Mouse (Mus musculus): ENCODE data around the gene Pramef12. TPM values are rescaled to one million over a fixed set of nuclear protein-coding genes. Genes with fewer than 3 reads are reported as not detected.

Pramef12 gene
- total and polyA plus RNA-seq, 3 experiments: 0.13 to 0.46 (median 0.16) TPM

GRCm38 (mm10) chr4:144433216-144433615 is 25.0 kb upstream of the Pramef12 start:
- TF ChIP-seq MAFK (IDR thresholded peaks at IDR 0.05; ENCODE audit: insufficient replicate concordance, low read length) (no peak), MXI1 (IDR thresholded peaks at IDR 0.05; ENCODE audit: low read depth, low read length) (no peak)
- Histone ChIP-seq H3K4me1 (ENCODE audit: control insufficient read depth in 1 of 2, insufficient read depth in 2 of 2) (no peaks in the 10 kb centered on the region), H3K27ac (ENCODE audit: insufficient read depth, low read depth) (no peak overlapping the region), H3K9ac (ENCODE audit: insufficient read depth, low read depth) (no peak overlapping the region), H3K79me2 (replicated peaks; ENCODE audit: control insufficient read depth, extremely low read depth, insufficient read depth, poor library complexity, severe bottlenecking) (no peaks in the 10 kb centered on the region), H3K4me3 (replicated peaks in 1 of 3; ENCODE audit: low read depth in 2 of 3, low read length in 2 of 3, poor library complexity in 1 of 3) (no peak overlapping the region), H3K27me3 (replicated peaks) (peaks cover 5% of the 10 kb centered on the region), H3K36me3 (replicated peaks in 1 of 2; ENCODE audit: control insufficient read depth in 1 of 2, insufficient read depth in 1 of 2, low read length in 1 of 2) (no peaks in the 10 kb centered on the region), H3K9me3 (replicated peaks; ENCODE audit: low read length) (peaks cover 10% of the 10 kb centered on the region), H3K4me2 (ENCODE audit: insufficient read depth, low read depth, poor library complexity, severe bottlenecking) (no peak overlapping the region)
- no peak for DNase-seq (ENCODE audit: extremely low read depth)
- dilution Hi-C loops (cut with MboI; ENCODE audit: extremely low pct_ligation_motif_present, extremely low pct_unique_long_range_greater_than_20kb, low sequenced_read_pairs) (no loop called here), in situ Hi-C loops (cut with MboI; ENCODE audit: low pct_ligation_motif_present, low pct_unique_long_range_greater_than_20kb, low sequenced_read_pairs) (no loop called here)

GRCm38 (mm10) chr4:144430723-144431122 is 22.5 kb upstream of the Pramef12 start:
- H3K27me3 ChIP-seq (replicated peaks): peaks cover 4% of the 10 kb centered on the region
- no peak overlapping the region for H3K27ac ChIP-seq (ENCODE audit: insufficient read depth, low read depth)
- no peaks in the 10 kb centered on the region for H3K79me2 ChIP-seq (replicated peaks; ENCODE audit: control insufficient read depth, extremely low read depth, insufficient read depth, poor library complexity, severe bottlenecking)
- H3K4me2 ChIP-seq (ENCODE audit: insufficient read depth, low read depth, poor library complexity, severe bottlenecking): no peak overlapping the region
- no peak for TF ChIP-seq ETS1 (conservative IDR thresholded peaks at IDR 0.05; ENCODE audit: low read depth, low read length)
- TF ChIP-seq SIN3A (IDR thresholded peaks at IDR 0.05; ENCODE audit: low read length): no peak
- no peak for TF ChIP-seq MXI1 (IDR thresholded peaks at IDR 0.05; ENCODE audit: low read depth, low read length)
- no peak for TF ChIP-seq ELF1 (IDR thresholded peaks at IDR 0.05; ENCODE audit: low read depth, low read length)
- TF ChIP-seq CHD1 (IDR thresholded peaks at IDR 0.05; ENCODE audit: low read depth, low read length): no peak
- TF ChIP-seq NRF1 (IDR thresholded peaks at IDR 0.05; ENCODE audit: low read depth, low read length): no peak
- no peak for TF ChIP-seq MAFK (IDR thresholded peaks at IDR 0.05; ENCODE audit: insufficient replicate concordance, low read length)
- no peak for TF ChIP-seq KAT2A (IDR thresholded peaks at IDR 0.05; ENCODE audit: insufficient replicate concordance, low read length)
- TF ChIP-seq POLR2AphosphoS2 (IDR thresholded peaks at IDR 0.05; ENCODE audit: low read depth, low read length): no peak
- TF ChIP-seq E2F4 (IDR thresholded peaks at IDR 0.05; ENCODE audit: insufficient replicate concordance, low read depth, low read length): no peak
- no peak for TF ChIP-seq EP300 (IDR thresholded peaks at IDR 0.05; ENCODE audit: low read length)
- no peak for TF ChIP-seq MYC (IDR thresholded peaks at IDR 0.05; ENCODE audit: low read depth, low read length)
- TF ChIP-seq GABPA (IDR thresholded peaks at IDR 0.05; ENCODE audit: insufficient replicate concordance, low read depth, low read length): no peak
- TF ChIP-seq MAX (IDR thresholded peaks at IDR 0.05; ENCODE audit: low read length): no peak
- no peak for TF ChIP-seq IRF4 (IDR thresholded peaks at IDR 0.05; ENCODE audit: low read depth, low read length)
- no peak for TF ChIP-seq MAZ (IDR thresholded peaks at IDR 0.05; ENCODE audit: low read depth, low read length)
- no peak for TF ChIP-seq USF1 (IDR thresholded peaks at IDR 0.05; ENCODE audit: low read depth, low read length)
- TF ChIP-seq MEF2A (IDR thresholded peaks at IDR 0.05; ENCODE audit: borderline replicate concordance, low read depth, low read length): no peak
- no peak for TF ChIP-seq ZNF384 (IDR thresholded peaks at IDR 0.05; ENCODE audit: low read depth, low read length)
- H3K9me3 ChIP-seq (replicated peaks; ENCODE audit: low read length): peaks cover 4% of the 10 kb centered on the region
- no peak for DNase-seq (ENCODE audit: extremely low read depth)
- dilution Hi-C loops (cut with MboI; ENCODE audit: extremely low pct_ligation_motif_present, extremely low pct_unique_long_range_greater_than_20kb, low sequenced_read_pairs): no loop called here
- in situ Hi-C loops (cut with MboI; ENCODE audit: low pct_ligation_motif_present, low pct_unique_long_range_greater_than_20kb, low sequenced_read_pairs): no loop called here
- no peaks in the 10 kb centered on the region for H3K36me3 ChIP-seq (replicated peaks in 1 of 2; ENCODE audit: control insufficient read depth in 1 of 2, insufficient read depth in 1 of 2, low read length in 1 of 2)
- H3K4me1 ChIP-seq (ENCODE audit: control insufficient read depth in 1 of 2, insufficient read depth in 2 of 2): no peaks in the 10 kb centered on the region
- no peak overlapping the region for H3K4me3 ChIP-seq (replicated peaks in 1 of 3; ENCODE audit: low read depth in 2 of 3, low read length in 2 of 3, poor library complexity in 1 of 3)
- H3K9ac ChIP-seq (ENCODE audit: insufficient read depth, low read depth): no peak overlapping the region

All from CH12.LX (cell line).